Mouse (Mus musculus) CD4-positive, CD25-positive, alpha-beta regulatory T cell, adult 2 months (primary cell): ENCODE results near the gene Ptprc.
A peak's percentile ranks its signal among the peaks of the same experiment; 100 is the strongest.

Experiments used
- DNase-seq: peaks from one replicate; pipeline ENCODE4 v3.0.0-alpha.2; 2012; ENCODE audit warnings: low read depth, low spot score

Gene Ptprc

GRCm38 (mm10) chr1:138175494-138175893, at the start of gene Ptprc:
Ptprc (minus strand) TSS chr1:138175708.
- peak; percentile 60 for DNase-seq

DNA sequence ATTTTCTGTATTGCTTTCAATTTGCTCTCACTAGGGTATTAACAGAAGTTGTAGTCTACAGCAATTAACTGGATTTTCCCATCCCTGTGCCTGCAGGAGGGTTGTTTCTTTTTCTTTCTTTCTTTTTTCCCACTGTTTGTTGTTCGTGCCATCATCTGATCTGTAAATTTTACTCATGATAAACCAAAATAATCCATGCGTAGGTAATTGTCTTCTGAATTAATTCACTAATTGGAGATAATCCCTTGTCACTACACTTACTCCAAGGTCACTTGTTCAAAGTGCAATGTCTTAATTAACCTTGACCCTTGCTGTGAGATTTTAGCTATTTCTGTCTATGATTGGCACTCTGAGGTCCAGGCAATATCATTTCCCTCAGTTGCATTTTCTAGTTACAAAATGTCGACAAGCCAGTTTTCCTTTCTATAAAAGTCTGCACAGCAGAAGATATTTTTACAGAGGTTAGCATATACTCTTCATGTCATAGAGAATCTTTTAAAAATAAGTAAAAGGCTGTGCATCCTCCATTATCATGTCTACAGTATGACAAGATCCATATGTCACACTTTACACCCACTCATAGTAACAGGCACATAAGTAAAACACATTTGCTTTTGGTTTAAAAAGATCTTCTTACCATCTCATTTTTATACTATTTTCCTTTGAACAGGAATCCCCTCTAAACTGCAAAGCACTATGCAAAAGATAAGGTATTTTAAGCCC, 39.4 kb upstream of the Ptprc start:
- no peak for DNase-seq

DNA sequence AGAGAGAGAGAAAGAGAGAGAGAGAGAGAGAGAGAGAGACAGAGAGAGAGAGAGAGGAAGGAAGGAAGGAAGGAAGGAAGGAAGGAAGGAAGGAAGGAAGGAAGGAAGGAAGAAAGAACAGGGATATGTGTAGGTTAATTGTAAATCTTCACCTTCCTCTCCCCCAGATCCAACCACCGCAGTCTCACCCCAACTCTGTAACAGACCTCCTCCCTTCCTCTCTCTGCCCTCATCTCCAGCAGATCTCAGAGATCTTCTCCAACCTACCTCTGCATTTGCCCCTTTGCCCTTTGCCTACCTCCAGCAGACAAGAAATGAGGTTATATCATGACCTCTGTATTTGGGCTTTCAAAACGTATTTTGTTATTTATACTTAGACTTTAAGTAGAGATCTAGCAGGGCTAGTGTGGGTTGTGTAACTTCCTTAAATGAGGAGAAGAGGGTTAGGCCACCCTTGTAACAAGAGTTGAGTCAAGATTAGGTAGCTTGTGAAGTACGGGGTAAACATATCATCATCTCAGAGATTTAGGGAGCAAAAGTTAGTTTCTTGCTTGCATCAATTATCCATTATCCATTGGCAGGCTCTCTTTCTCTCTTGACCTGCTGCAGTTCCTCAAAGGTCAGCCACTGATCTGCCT, 35.0 kb upstream of the Ptprc start:
- no peak for DNase-seq

- no peak for DNase-seq
Measured at GRCm38 (mm10) chr1:138209751-138210150, 34.2 kb upstream of the Ptprc start.

- DNase-seq, result no peak
Measured at GRCm38 (mm10) chr1:138206041-138206440, 30.5 kb upstream of the Ptprc start.

DNA sequence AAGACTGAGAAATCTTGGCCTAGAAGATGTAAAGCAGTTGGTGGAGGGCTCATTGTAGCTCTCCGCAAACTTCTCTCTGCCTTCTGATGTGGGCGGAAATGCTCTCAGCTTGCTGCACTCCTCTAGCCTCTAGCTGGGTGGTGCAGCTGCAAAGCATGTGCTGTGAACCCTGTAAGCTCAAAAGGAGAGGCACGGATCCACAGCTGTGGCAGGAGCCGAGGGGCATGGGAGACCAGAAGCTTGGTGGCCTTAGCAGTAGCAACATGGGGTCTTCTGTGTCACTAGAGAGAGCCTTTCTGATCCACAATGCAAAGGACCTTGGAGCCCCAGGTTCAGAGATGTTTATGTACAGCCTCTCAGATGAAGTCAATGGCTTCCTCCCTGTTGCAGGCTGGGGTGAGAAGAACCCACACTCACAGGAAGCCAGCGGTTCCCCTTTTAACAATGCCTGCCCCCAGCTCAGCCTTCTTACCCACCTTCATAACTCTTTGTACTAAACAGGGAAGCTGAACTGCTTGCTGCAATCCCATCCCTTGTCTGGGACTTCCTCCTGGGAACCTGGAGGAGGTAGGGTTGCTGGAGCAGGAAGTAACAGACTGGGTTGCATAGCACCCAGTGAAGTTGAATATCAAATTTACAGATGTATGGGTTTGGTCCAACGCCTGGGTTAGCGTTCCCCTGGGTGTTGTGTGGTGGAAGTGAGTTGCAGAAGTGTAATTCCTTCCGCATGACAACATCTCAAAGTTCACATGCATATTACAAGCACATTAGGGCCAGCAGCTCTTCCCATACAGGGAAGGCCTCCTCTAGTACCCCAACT, 16.4 kb upstream of the Ptprc start:
- peak; percentile 86 for DNase-seq

- peak; percentile 46 for DNase-seq
Measured at GRCm38 (mm10) chr1:138188131-138188530, 12.6 kb upstream of the Ptprc start.

- peak; percentile 67 for DNase-seq
Measured at GRCm38 (mm10) chr1:138185904-138186303, 10.4 kb upstream of the Ptprc start.

DNA sequence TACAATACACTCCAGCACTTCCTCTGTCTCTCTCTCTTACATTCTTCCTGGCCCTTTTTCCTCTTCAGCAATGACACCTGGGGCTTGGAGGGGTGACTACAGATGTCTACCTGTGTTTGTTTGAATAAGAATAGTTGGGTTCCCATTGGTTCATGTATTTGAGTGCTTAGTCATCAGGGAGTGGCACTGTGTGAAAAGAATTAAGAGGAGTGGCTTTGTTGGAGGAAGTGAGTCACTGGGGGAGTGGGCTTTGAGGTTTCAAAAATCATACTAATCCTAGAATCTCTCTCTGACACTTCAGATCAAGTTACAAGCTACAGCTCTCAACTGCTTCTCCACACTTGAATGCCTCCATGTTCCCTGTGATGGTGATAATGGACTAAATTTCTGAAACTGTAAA, 4.6 kb upstream of the Ptprc start:
- DNase-seq, result no peak

- peak; percentile 79 for DNase-seq
Measured at GRCm38 (mm10) chr1:138174705-138175492, 609 bp downstream of the Ptprc start.

DNA sequence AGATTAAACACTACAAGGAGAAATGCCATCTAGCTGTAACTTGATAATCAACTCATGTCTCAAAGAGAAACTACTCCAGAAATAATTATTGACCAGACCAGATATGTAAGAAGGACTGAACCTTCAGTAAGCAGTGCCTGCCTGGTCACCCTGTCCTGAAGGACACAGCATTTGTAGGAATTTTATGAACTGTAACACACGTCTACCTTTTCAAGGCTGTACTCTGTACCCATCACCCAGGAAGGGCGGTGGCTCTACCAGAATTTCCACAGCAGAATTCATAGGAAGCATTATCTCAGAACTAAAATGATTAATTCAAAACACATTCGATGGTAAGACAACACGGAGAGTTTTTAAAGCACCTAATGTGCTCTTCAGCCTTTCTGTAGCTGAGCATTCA, 1.4 kb downstream of the Ptprc start:
- DNase-seq, result peak; percentile 49

- DNase-seq, result no peak
Measured at GRCm38 (mm10) chr1:138173669-138174068, 1.8 kb downstream of the Ptprc start.

DNA sequence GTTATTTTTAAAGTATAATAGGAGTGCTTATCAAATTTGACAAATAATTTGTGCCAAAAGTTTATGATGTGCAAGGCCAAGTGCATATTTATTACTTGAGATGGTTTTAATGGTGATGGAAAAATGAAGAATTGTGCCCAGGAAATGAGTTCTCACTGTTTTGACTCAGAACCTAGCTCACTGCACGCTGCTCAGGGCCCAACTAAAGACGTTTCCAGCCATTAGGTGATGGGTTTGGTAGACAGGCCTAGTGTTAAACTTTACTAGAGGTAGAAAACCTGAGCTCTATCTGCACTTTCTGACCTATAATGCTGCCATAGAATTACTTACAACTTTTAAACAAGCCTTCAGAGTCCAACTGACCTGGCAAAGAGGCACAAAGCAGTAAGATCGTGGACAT, 3.0 kb downstream of the Ptprc start:
- DNase-seq, result peak; percentile 67

GRCm38 (mm10) chr1:138172096-138172495, 3.4 kb downstream of the Ptprc start:
- DNase-seq, result peak; percentile 59

DNA sequence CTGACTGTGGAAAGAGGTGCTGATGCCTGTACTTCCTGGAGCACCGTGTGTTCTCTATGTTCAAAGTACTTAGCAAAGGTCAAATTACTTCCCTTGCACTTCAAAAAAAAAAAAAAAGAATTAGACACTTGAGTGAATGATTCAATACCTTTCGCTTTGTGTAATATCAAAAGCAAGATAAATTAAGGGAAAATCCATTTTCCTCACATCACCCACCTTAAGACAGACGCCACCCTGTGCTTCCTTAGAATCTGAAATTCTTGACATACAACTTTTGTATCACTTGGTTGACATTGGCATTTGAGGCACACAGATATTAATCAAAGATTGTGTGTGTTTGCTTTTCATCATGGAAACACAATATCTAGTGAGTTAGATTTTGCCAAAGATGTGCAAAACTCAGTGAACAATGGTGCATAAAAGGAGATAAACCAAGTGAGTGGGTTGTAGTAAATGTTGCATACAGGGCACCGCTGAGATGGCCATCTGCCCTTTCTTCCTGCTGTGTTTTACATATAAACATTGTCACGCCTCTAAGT, 9.2 kb downstream of the Ptprc start:
- peak; percentile 60 for DNase-seq

DNA sequence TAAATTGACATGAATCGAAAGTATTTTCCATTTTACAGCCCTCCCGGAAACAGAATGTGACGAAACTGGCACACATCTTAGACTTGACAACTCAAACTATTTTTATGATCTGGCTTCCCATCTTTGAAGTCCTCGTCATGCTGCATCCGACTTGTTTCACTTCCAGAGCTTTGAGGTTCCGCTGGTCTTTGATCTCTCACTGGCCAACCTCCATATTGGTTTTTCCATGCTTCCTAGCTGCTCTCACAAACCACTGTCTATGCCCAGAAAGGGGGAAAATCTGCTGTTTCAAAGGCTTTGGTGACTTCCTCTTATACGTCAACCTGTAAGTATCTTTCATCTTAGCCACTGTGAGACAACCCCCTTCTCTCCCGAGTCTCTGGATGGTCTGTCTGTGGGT, 12.9 kb downstream of the Ptprc start:
- peak; percentile 85 for DNase-seq

DNA sequence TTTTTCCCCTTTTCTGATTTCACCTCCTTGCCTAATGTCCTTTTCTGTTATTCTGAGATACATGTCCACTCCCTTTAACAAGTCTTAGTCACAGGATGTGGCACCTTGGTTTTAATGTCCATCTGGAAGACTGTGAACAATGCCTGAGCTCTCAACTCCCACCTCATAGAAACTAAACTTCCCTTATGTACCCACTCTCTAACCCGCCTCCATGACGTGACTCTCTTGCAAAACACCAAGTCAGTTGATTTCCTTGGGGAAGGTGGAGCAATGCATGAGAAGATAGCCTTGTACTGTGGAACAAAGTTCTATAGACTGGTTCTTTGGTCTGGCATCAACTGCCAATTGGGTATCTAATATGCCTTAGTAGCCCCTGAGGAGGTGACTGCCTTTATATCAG, 16.6 kb downstream of the Ptprc start:
- DNase-seq, result peak; percentile 59

- DNase-seq, result no peak
Measured at GRCm38 (mm10) chr1:138158236-138158635, 17.3 kb downstream of the Ptprc start.

GRCm38 (mm10) chr1:138157709-138158108, 17.8 kb downstream of the Ptprc start:
- DNase-seq, result no peak

GRCm38 (mm10) chr1:138157008-138157407, 18.5 kb downstream of the Ptprc start:
- DNase-seq, result peak; percentile 70

GRCm38 (mm10) chr1:138154185-138154785, 21.2 kb downstream of the Ptprc start:
- peak; percentile 50 for DNase-seq
